Mouse (Mus musculus): Measurements from ENCODE around the gene Smurf1. TPM values are rescaled to one million over a fixed set of nuclear protein-coding genes. Genes with fewer than 3 reads are reported as not detected.
A peak's percentile ranks its signal among the peaks of the same experiment; 100 is the strongest.

Gene Smurf1
- polyA plus RNA-seq (2015; fragmentation: Nextera tagmentation; extraction: Ambion mirVana): 12.5 and 13.2 TPM in 2 replicates

DNA sequence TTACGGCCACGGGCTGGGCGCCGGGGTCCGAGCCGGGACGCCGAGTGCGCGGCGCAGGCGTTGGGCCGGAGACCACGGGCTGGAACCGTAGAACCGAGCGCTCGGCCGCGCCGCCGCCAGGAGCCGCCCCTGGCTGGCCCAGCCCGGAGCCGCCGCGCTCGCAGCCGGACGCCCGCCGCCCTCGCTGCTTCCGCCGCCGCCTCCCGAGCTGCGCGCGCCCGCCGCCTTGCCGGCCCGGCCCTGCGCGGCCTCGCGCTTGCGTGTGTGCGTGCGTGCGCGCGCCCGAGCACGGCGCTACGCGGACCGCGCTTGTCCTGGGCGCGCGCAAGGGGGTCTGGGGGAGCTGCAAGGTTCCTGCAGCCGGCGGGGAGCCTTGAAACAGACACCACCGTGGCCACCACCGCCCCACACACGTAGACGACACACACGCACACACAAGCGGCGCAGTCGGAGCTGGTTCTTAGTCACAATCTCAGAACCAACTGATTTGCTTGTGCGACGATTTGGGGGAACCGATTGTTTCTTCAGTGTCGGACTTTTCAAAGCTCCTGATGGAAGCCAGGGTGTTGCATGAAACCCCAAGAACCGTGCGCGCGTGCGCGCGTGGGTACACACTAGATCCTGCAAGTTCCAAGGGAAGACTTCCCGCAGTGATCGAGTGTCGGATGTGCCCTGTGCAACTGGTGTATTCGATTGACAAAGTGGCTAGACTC lies at the start of gene Smurf1:
Gene Smurf1 (minus strand): TSS at position 209 of the 713 bp plus-strand sequence.
- under 1% methylated on average over 69 of the region's 89 CpGs for WGBS
- Histone ChIP-seq H3K27me3 (replicated peaks; ENCODE audit: insufficient read depth, low read length) (no peaks in the 10 kb centered on the region), H3K4me3 (ENCODE audit: low read depth, low read length) (peak within 1 kb of the TSS; percentile 97), H3K4me2 (replicated peaks; ENCODE audit: low read depth, low read length) (peak within 1 kb of the TSS; percentile 66), H3K9ac (replicated peaks; ENCODE audit: low read depth) (peak within 1 kb of the TSS; percentile 84), H3K4me1 (ENCODE audit: insufficient read depth, low read depth, low read length) (peaks cover 3% of the 10 kb centered on the region), H3K9me3 (ENCODE audit: low read length) (no peaks in the 10 kb centered on the region), H3K36me3 (ENCODE audit: insufficient read depth, low read length) (no peaks in the 10 kb centered on the region), H3K27ac (ENCODE audit: low read length) (peak within 1 kb of the TSS; percentile 99)
- ATAC-seq: peak; percentile 82
- TF ChIP-seq CTCF (IDR thresholded peaks at IDR 0.05) (no peak), EP300 (IDR thresholded peaks at IDR 0.05) (no peak)
- DNase-seq (ENCODE audit: low spot score): peak; percentile 94

- Histone ChIP-seq H3K4me1 (ENCODE audit: insufficient read depth, low read depth, low read length) (no peaks in the 10 kb centered on the region), H3K9ac (replicated peaks; ENCODE audit: low read depth) (no peak overlapping the region), H3K27me3 (replicated peaks; ENCODE audit: insufficient read depth, low read length) (no peaks in the 10 kb centered on the region), H3K9me3 (ENCODE audit: low read length) (no peaks in the 10 kb centered on the region), H3K4me2 (replicated peaks; ENCODE audit: low read depth, low read length) (no peak overlapping the region), H3K36me3 (ENCODE audit: insufficient read depth, low read length) (no peaks in the 10 kb centered on the region), H3K4me3 (ENCODE audit: low read depth, low read length) (no peak overlapping the region), H3K27ac (ENCODE audit: low read length) (no peak overlapping the region)
- WGBS: 69% methylated on average over 1 of the region's 1 CpGs
- no peak for ATAC-seq
- TF ChIP-seq EP300 (IDR thresholded peaks at IDR 0.05) (no peak), CTCF (IDR thresholded peaks at IDR 0.05) (no peak)
- no peak for DNase-seq (ENCODE audit: low spot score)
These were observed 48.6 kb upstream of the Smurf1 start for GRCm38 (mm10) chr5:145014278-145014677.

DNA sequence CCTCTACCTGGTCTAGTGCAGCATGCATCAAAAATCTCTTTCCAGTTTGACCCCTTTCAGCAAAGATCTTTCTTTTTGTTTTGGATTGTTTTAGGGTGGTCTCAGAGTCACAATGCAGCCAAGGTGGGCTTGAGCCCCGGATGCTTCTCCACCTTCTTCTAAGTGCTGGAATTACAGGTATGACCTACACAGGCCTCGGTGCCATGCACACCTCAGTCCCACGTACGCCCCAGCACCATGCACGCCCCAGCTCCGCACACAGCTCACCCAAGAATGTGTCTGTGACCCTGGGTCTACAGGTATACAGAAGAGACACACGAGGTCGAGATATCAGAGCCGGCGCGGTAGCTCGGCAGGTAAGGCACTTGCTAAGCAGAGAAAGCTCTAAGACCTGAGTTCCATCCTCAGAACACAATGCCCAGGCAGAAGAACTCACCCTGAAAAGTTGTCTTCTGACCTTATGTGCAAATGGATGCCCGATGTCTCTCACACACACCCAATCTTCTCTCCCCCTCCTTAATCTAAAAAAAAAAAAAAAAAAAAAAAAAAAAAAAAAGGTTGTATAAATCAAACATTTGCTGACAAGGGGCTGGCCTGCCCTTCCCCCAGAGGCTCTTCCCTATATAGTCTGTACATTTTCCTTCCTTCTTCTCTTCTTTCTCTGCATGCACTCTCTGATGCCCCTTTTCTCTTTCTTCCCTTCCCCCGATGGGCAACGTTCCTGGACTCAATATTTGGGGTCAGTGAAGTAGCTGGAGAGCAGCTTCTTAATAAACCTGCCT lies 43.4 kb upstream of the Smurf1 start:
- Histone ChIP-seq H3K4me2 (replicated peaks; ENCODE audit: low read depth, low read length) (no peak overlapping the region), H3K4me3 (ENCODE audit: low read depth, low read length) (no peak overlapping the region), H3K9ac (replicated peaks; ENCODE audit: low read depth) (no peak overlapping the region), H3K9me3 (ENCODE audit: low read length) (no peaks in the 10 kb centered on the region), H3K27ac (ENCODE audit: low read length) (no peak overlapping the region), H3K27me3 (replicated peaks; ENCODE audit: insufficient read depth, low read length) (no peaks in the 10 kb centered on the region), H3K36me3 (ENCODE audit: insufficient read depth, low read length) (no peaks in the 10 kb centered on the region), H3K4me1 (ENCODE audit: insufficient read depth, low read depth, low read length) (no peaks in the 10 kb centered on the region)
- ATAC-seq: no peak
- no peak for DNase-seq (ENCODE audit: low spot score)
- 87% methylated on average over 15 of the region's 15 CpGs for WGBS
- TF ChIP-seq EP300 (IDR thresholded peaks at IDR 0.05): no peak
- no peak for TF ChIP-seq CTCF (IDR thresholded peaks at IDR 0.05)

- ATAC-seq: no peak
- TF ChIP-seq CTCF (IDR thresholded peaks at IDR 0.05) (peak; percentile 2; the same call in 1 of the 2 replicates), EP300 (IDR thresholded peaks at IDR 0.05) (no peak)
- Histone ChIP-seq H3K9ac (replicated peaks; ENCODE audit: low read depth) (no peak overlapping the region), H3K4me2 (replicated peaks; ENCODE audit: low read depth, low read length) (no peak overlapping the region), H3K36me3 (ENCODE audit: insufficient read depth, low read length) (no peaks in the 10 kb centered on the region), H3K27me3 (replicated peaks; ENCODE audit: insufficient read depth, low read length) (no peaks in the 10 kb centered on the region), H3K4me3 (ENCODE audit: low read depth, low read length) (no peak overlapping the region), H3K9me3 (ENCODE audit: low read length) (no peaks in the 10 kb centered on the region), H3K27ac (ENCODE audit: low read length) (no peak overlapping the region), H3K4me1 (ENCODE audit: insufficient read depth, low read depth, low read length) (no peaks in the 10 kb centered on the region)
- whole genome bisulfite sequencing: 54% methylated on average over 6 of the region's 6 CpGs
- DNase-seq (ENCODE audit: low spot score): peak; percentile 13
These were observed 39.9 kb upstream of the Smurf1 start for GRCm38 (mm10) chr5:145005596-145005995.

DNA sequence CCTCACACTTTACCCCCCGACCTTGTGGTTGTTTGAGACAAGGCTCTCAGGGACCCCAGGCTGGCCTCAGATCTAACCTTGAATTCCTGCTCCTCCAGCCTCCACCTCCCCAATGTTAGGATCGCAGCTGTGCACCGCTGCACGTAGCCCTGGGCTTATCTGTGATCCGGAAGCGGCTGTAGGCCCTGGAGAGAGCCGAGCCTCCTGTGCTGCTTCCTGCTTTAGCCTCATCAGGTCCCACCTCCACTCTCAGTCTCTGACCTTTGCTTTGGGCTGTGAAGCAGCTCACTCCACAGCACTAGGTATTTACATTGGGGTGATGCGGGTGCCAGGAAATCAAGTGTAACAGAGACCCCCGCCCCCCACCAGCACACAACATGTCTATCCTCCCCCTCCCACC lies 38.8 kb upstream of the Smurf1 start:
- H3K27ac ChIP-seq (ENCODE audit: low read length): no peak overlapping the region
- no peak overlapping the region for H3K4me3 ChIP-seq (ENCODE audit: low read depth, low read length)
- WGBS: 53% methylated on average over 9 of the region's 9 CpGs
- no peaks in the 10 kb centered on the region for H3K36me3 ChIP-seq (ENCODE audit: insufficient read depth, low read length)
- H3K27me3 ChIP-seq (replicated peaks; ENCODE audit: insufficient read depth, low read length): no peaks in the 10 kb centered on the region
- H3K4me1 ChIP-seq (ENCODE audit: insufficient read depth, low read depth, low read length): no peaks in the 10 kb centered on the region
- H3K4me2 ChIP-seq (replicated peaks; ENCODE audit: low read depth, low read length): no peak overlapping the region
- no peak overlapping the region for H3K9ac ChIP-seq (replicated peaks; ENCODE audit: low read depth)
- DNase-seq (ENCODE audit: low spot score) (no peak), ATAC-seq (no peak)
- TF ChIP-seq EP300 (IDR thresholded peaks at IDR 0.05) (no peak), CTCF (IDR thresholded peaks at IDR 0.05) (no peak)
- H3K9me3 ChIP-seq (ENCODE audit: low read length): no peaks in the 10 kb centered on the region

DNA sequence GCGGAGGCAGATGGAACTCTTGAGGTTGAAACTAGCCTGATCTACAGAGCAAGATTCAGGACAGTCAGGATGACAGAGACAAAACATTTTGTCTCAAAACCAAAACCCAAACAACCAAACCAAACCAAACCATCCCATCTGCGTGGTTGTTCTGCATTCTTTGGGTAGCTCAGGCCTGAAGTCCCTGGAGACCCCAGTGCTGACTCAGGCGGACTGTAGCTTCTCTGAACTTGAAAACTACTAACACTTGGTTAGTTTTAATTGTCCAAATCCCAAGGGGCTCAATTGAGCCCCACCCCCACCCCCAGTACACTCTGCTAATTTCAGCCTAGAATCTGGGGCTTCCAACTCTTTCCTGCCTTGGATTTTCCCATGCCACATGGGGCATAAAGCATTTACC lies 37.7 kb upstream of the Smurf1 start:
- ATAC-seq (no peak), DNase-seq (ENCODE audit: low spot score) (no peak)
- Histone ChIP-seq H3K36me3 (ENCODE audit: insufficient read depth, low read length) (no peaks in the 10 kb centered on the region), H3K4me1 (ENCODE audit: insufficient read depth, low read depth, low read length) (no peaks in the 10 kb centered on the region), H3K27me3 (replicated peaks; ENCODE audit: insufficient read depth, low read length) (no peaks in the 10 kb centered on the region), H3K4me2 (replicated peaks; ENCODE audit: low read depth, low read length) (no peak overlapping the region), H3K4me3 (ENCODE audit: low read depth, low read length) (no peak overlapping the region), H3K9me3 (ENCODE audit: low read length) (no peaks in the 10 kb centered on the region), H3K27ac (ENCODE audit: low read length) (no peak overlapping the region), H3K9ac (replicated peaks; ENCODE audit: low read depth) (no peak overlapping the region)
- no peak for TF ChIP-seq CTCF (IDR thresholded peaks at IDR 0.05)
- no peak for TF ChIP-seq EP300 (IDR thresholded peaks at IDR 0.05)
- whole genome bisulfite sequencing: 80% methylated on average over 3 of the region's 3 CpGs
